Mouse (Mus musculus) liver, embryonic 14.5 days (tissue): ENCODE results near the gene Gab1. TPM values are rescaled to one million over a fixed set of nuclear protein-coding genes. Genes with fewer than 3 reads are reported as not detected.

Experiments
- ATAC-seq: fragments of 200-750 bp; cut with Nextera tagmentation; 2 replicates; pipeline ENCODE4 v1.8.0; 2017; ENCODE audit warnings: moderate number of reproducible peaks, mild to moderate bottlenecking, moderate library complexity; ENCODE audit not compliant: insufficient read depth
- DNase-seq, 3 experiments: peaks; one replicate each; pipeline ENCODE4 v3.0.0-alpha.2; 2012 to 2013; ENCODE audit warnings: low read depth in 3 of 3, low spot score in 3 of 3
- H3K27ac ChIP-seq: fragments of 300-500 bp; sonication (generic); 2 replicates; pipeline ENCODE4 v1.5.1; 2014; ENCODE audit warnings: moderate library complexity, mild to moderate bottlenecking, control low read depth, inconsistent platforms
- H3K27me3 ChIP-seq: fragments of 300-500 bp; sonication (generic); 2 replicates; pipeline ENCODE4 v1.6.1; 2014; ENCODE audit warnings: mild to moderate bottlenecking, low read length, moderate library complexity; ENCODE audit not compliant: control insufficient read depth, insufficient read depth
- H3K36me3 ChIP-seq: fragments of 300-500 bp; sonication (generic); replicated peaks from 2 replicates; pipeline ENCODE4 v1.6.1; 2014; ENCODE audit warnings: low read depth; ENCODE audit not compliant: control insufficient read depth, insufficient read depth
- H3K4me1 ChIP-seq, 2 experiments: fragments of 200-500 bp in 1 of 2; fragments of 300-500 bp in 1 of 2; sonication (generic) in 1 of 2; replicated peaks; 2 replicates each; pipeline ENCODE4 v1.6.1; 2012 to 2014; ENCODE audit warnings: antibody characterized with exemption in 1 of 2, inconsistent platforms in 1 of 2, low read length in 1 of 2; ENCODE audit not compliant: control insufficient read depth in 2 of 2, insufficient read depth in 2 of 2
- H3K4me2 ChIP-seq: fragments of 300-500 bp; sonication (generic); 2 replicates; pipeline ENCODE4 v1.6.1; 2014; ENCODE audit warnings: low read depth, mild to moderate bottlenecking, control low read depth, moderate library complexity
- H3K4me3 ChIP-seq, 2 experiments: fragments of 200-500 bp in 1 of 2; fragments of 300-500 bp in 1 of 2; sonication (generic) in 1 of 2; 2 replicates each; pipeline ENCODE4 v1.5.1; 2012 to 2014; ENCODE audit warnings: low read depth in 2 of 2, low read length in 2 of 2, mild to moderate bottlenecking in 2 of 2, control low read depth in 1 of 2, inconsistent platforms in 1 of 2, moderate library complexity in 1 of 2; ENCODE audit not compliant: insufficient read depth in 1 of 2
- H3K9ac ChIP-seq: fragments of 300-500 bp; sonication (generic); replicated peaks from 2 replicates; pipeline ENCODE4 v1.6.1; 2014; ENCODE audit warnings: mild to moderate bottlenecking, control low read depth, moderate library complexity
- H3K9me3 ChIP-seq: fragments of 300-500 bp; sonication (generic); 2 replicates; pipeline ENCODE4 v1.6.1; 2016; ENCODE audit warnings: low read length, mixed read lengths; ENCODE audit not compliant: control insufficient read depth
- CTCF ChIP-seq: IDR thresholded peaks from 2 replicates; pipeline ENCODE4 v1.5.1; 2016; ENCODE audit warnings: antibody characterized with exemption, low read depth, control low read depth
- EP300 ChIP-seq: IDR thresholded peaks from 2 replicates; pipeline ENCODE4 v1.6.1; 2016; ENCODE audit warnings: antibody characterized with exemption, low read depth
- WGBS: fragments of 180-500 bp; shearing (Covaris S2); extraction: QIAGEN DNeasy Blood & Tissue Kit; methylation state at CpG from one replicate; pipeline ENCODE4 v1.1.7; 2014; ENCODE audit not compliant: insufficient replicate concordance; 5-methylcytosine and 5-hydroxymethylcytosine counted together
- polyA plus RNA-seq, 2 experiments: library from polyadenylated mRNA; depleted of rRNA in 1 of 2; stranded (reverse) in 1 of 2; unstranded in 1 of 2; fragments of >200 nt; fragmentation: Nextera tagmentation in 1 of 2; extraction: Ambion mirVana in 1 of 2; gene quantifications; 2 replicates each; pipeline versions ENCODE4 v1.2.1 to v1.2.3; 2012 to 2014

The Gab1 gene
- polyA plus RNA-seq, 2 experiments = 7.8 to 10.3 TPM

- Histone ChIP-seq H3K9ac (no peak overlapping the region), H3K36me3 (no peaks in the 10 kb centered on the region)
- ATAC-seq = no peak
Measured at GRCm38 (mm10) chr8:80918531-80918930, 38.2 kb upstream of the Gab1 start.

DNA sequence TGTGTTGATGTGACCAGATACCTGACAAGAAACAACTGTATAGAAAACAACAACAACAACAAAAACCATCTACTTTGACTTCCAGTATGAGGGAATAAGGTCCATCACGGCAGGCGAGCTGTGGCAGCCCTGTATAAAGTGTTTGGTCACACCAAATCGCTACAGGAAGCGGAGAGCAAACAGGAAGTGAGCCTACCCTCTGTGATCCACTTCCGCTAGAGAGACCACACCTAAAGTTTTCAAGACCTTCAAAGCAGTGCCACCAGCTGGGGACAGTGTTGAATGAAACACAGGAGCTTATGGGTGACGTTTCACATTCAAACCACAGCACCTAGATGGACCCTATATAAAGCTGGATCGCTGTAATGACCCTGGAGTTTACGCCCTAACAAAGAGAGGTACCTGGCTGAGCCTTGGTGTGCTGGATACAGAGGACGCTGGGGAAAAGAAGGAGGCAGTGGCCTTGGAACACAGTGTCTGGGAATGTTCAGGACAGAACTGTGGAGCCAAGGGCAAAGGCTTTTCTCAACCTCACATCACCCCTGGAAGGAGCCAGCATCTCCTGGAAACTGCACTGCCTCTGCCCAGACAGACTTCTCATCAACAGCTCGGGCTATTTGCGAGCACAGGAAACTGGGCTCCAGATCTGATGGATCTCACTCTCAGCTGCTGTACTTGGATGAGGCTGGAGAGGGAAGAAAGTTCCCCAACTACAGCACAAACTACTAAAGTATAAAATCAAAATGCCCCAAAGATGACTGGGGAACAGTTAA, 36.3 kb upstream of the Gab1 start:
- H3K9ac ChIP-seq = no peak overlapping the region
- H3K27me3 ChIP-seq = no peaks in the 10 kb centered on the region
- no peaks in the 10 kb centered on the region for H3K9me3 ChIP-seq
- no peaks in the 10 kb centered on the region for H3K36me3 ChIP-seq
- no peak for ATAC-seq
- H3K27ac ChIP-seq = no peak overlapping the region
- WGBS = 47% methylated on average over 11 of the region's 11 CpGs
- no peak overlapping the region for H3K4me3 ChIP-seq
- H3K4me2 ChIP-seq = no peak overlapping the region
- DNase-seq = no peak
- TF ChIP-seq CTCF (no peak), EP300 (no peak)
- H3K4me1 ChIP-seq = no peaks in the 10 kb centered on the region

More at GRCm38 (mm10) chr8:80918531-80918930, 38.2 kb upstream of the Gab1 start:
- H3K4me3 ChIP-seq = no peak overlapping the region
- no peak for DNase-seq
- no peak overlapping the region for H3K27ac ChIP-seq
- WGBS = 73% methylated on average over 6 of the region's 6 CpGs
- no peak overlapping the region for H3K4me2 ChIP-seq
- peaks cover 0 to under 1% of the 10 kb centered on the region in 2 experiments; a peak in 2 of 4 replicates for H3K4me1 ChIP-seq
- TF ChIP-seq EP300 (no peak), CTCF (no peak)
- H3K27me3 ChIP-seq = no peaks in the 10 kb centered on the region
- H3K9me3 ChIP-seq = no peaks in the 10 kb centered on the region

- Histone ChIP-seq H3K27ac (no peak overlapping the region), H3K9ac (no peak overlapping the region), H3K36me3 (no peaks in the 10 kb centered on the region), H3K9me3 (no peaks in the 10 kb centered on the region), H3K4me3 (no peak overlapping the region), H3K4me1 (no peaks in the 10 kb centered on the region), H3K27me3 (no peaks in the 10 kb centered on the region), H3K4me2 (no peak overlapping the region)
- TF ChIP-seq CTCF = no peak
- TF ChIP-seq EP300 = no peak
- DNase-seq (no peak), ATAC-seq (no peak)
- 56% methylated on average over 1 of the region's 1 CpGs for WGBS
Measured at GRCm38 (mm10) chr8:80913016-80913748, 32.9 kb upstream of the Gab1 start.

DNA sequence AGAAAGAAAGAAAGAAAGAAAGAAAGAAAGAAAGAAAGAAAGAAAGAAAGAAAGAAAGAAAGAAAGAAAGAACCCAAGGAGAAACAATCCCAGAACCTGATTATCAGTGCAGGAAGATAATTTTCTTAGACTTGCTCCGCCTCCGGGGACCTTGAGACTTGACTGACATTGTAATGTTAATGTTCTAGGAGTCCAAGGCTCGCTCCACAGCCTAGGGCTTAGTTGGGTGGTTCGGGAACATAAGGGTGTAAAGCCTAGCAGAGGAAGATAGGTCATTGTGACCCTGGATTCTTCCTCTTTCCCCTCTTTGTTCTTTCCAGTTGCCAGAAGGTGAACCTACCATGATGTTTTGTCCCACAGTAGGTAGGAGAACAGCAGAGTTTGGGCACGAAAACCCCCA, 31.1 kb upstream of the Gab1 start:
- Histone ChIP-seq H3K9ac (no peak overlapping the region), H3K27me3 (no peaks in the 10 kb centered on the region), H3K4me1 (no peaks in the 10 kb centered on the region), H3K4me3 (no peak overlapping the region), H3K36me3 (no peaks in the 10 kb centered on the region), H3K9me3 (no peaks in the 10 kb centered on the region), H3K27ac (no peak overlapping the region), H3K4me2 (no peak overlapping the region)
- DNase-seq = no peak
- no peak for TF ChIP-seq CTCF
- no peak for TF ChIP-seq EP300
- WGBS = 57% methylated on average over 5 of the region's 5 CpGs
- ATAC-seq = no peak

DNA sequence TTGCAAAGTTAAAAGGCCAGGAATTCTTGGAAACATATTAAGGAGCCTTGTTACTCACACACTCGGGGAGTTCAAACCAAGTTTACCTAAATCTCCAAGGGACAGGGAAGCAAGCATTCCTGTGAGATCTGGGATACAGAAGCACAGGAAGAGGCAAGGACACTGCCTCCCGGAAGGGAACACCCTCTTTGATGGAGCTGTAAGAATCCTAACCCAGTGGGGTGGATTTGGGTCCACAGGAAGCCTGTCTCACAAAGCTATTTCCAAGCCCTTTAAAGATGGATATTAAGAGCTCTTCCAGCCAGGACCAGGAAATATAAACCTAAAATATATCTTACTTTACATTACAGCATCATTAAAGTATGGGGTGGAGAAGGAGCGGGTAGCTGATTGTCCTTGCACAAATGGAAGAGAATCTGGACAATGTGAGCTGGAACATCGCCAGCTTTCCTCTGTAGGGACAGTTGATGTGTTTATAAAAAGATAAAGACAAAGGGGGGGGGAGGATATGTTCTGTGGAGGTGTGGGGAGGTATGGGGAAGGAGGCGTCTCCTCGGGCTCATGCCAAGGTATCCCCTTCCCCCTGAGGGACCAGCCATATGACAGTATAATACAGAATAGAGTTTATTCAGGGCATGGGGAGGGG, 28.1 kb upstream of the Gab1 start:
- H3K27ac ChIP-seq = no peak overlapping the region
- TF ChIP-seq CTCF (no peak), EP300 (no peak)
- no peak for DNase-seq
- no peaks in the 10 kb centered on the region for H3K9me3 ChIP-seq
- H3K36me3 ChIP-seq = no peaks in the 10 kb centered on the region
- no peak for ATAC-seq
- no peaks in the 10 kb centered on the region for H3K27me3 ChIP-seq
- no peaks in the 10 kb centered on the region for H3K4me1 ChIP-seq
- WGBS = 46% methylated on average over 6 of the region's 6 CpGs
- H3K9ac ChIP-seq = no peak overlapping the region
- no peak overlapping the region for H3K4me2 ChIP-seq
- H3K4me3 ChIP-seq = no peak overlapping the region
